Mouse (Mus musculus) ovary, adult 18-20 months (tissue): ENCODE measurements around the gene Hoxb3.

ENCODE experiments used
- DNase-seq: peaks from one replicate; pipeline ENCODE4 v3.0.0; 2022; ENCODE audit warnings: low spot score, mixed read lengths

Gene Hoxb3

GRCm38 (mm10) chr11:96288455-96289221 is 34.5 kb upstream of the Hoxb3 start:
- DNase-seq: no peak

DNA sequence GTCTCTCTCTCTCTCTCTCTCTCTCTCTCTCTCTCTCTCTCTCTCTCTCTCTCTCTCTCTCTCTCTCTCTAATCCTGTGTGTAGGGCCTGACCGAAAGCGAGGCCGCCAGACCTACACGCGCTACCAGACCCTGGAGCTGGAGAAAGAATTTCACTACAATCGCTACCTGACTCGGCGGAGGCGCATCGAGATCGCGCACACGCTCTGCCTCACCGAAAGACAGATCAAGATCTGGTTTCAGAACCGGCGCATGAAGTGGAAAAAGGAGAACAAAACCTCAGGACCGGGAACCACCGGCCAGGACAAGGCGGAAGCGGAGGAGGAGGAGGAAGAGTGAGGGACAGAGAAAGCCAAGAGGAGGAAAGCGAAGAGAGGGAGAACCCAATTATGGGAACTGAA is 33.8 kb upstream of the Hoxb3 start:
- no peak for DNase-seq

- DNase-seq: no peak
Observed at GRCm38 (mm10) chr11:96289837-96290236, 33.3 kb upstream of the Hoxb3 start.

DNA sequence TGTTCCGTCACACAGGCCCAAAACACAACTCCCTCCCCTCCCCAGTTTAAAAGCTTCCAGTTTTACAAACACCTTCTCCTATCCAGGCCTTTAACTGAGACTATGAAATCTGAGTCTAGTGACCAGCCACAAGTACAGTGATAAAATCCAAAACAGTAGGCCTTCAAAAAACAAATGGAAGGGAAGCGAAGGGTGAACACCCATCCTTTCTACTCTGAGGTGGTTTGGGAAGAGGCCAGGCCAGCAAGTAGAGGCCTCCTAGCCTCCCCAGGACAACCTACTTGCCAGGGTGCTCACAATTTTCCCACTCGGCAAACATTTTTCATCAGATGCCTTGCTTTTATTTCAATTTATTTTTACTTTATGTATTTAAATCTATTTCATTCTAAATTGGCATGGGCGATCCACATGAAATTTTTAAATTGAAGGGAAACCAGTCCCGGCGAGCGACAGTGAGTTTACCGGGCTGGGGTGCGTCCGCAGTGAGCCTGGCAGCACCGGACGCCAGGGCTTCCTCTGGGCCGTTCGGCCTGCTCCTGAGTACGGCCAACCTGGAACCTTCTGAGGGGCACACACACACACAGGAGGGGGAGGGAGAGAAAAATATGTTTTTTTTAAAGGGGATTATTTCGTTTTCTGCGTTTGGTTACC is 32.3 kb upstream of the Hoxb3 start:
- no peak for DNase-seq

DNA sequence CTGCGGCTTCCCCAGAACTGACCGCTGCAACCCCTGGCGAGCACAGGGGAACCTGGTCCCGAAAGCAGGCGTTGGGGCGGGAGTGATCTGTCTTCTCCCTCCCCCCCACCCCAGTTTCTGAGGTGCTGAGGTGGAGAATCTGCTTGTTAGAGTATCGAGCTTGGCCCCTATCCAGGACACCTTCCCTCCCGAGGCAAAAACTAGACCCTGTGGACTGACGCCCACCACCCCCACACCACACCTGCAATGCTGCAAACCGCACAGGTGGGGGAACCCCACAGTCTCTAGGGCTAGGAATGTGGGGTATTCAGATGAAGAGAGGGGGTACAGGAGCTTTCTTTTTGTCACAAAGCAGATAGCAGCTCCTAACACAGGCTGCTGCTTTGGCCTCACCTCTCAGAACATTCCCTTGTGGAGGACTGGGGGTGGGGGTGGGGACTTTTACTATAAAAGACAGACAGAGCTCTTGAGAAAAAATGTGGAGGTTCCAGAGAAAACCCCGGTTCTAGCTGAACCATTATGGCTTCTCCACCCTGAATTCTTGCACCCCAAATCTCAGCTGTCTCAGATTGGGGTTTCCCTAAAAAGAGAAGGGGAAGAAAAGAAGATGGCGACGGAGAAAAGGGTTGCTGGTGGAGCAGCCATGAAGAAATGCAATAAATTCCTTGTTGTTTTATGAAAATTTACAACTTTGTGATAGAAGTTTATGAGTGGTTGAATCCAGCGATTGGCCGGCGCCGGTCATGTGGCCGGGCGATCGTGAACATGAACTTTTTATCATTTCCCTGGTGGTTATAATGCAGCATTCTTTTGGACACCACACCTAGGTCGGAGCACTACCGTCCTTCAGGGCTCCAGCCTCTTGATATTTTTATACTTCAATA is 31.2 kb upstream of the Hoxb3 start, which contains the start of gene Hoxb6:
Gene Hoxb6 (plus strand): TSS at position 796 of the 884 bp plus-strand sequence.
- no peak for DNase-seq

GRCm38 (mm10) chr11:96292565-96293301 is 30.4 kb upstream of the Hoxb3 start:
- DNase-seq: no peak

DNA sequence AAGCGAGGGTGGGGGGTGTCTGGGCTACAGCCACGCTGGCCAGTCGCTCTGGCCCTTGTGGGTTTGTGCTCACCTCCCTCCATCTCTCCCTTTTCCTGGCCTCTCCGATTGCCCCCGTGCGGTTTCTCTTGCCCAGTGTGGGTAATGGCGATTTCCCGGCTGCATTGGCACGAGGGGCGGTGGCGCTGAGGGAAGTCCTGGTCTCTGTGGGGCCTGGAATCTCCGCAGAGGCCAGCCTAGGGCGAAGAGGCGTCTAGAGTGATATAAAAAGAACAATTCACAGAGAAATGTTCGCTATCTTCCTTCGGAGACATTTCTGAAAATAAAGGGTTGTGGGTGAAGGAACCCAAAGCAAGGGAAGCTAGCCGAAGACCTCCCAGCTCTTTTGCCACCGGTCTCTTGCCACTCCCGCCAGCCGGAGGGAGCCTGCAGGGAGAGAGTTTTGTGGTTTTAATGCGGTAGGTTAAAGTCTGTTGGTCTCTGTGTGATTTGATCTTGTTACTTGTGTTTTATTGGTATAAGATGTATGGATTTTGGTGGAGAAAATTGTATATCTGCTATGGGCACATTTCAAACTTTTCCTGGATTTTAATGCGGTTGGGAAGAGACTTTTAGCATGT is 29.7 kb upstream of the Hoxb3 start:
- no peak for DNase-seq

GRCm38 (mm10) chr11:96294245-96295091 is 28.7 kb upstream of the Hoxb3 start:
- no peak for DNase-seq

- no peak for DNase-seq
Observed at GRCm38 (mm10) chr11:96295092-96295835, 27.9 kb upstream of the Hoxb3 start.

GRCm38 (mm10) chr11:96296997-96297396 is 26.1 kb upstream of the Hoxb3 start:
- no peak for DNase-seq

- no peak for DNase-seq
Observed at GRCm38 (mm10) chr11:96297428-96297827, 25.7 kb upstream of the Hoxb3 start.

- no peak for DNase-seq
Observed at GRCm38 (mm10) chr11:96297968-96298635, 25.0 kb upstream of the Hoxb3 start.

- no peak for DNase-seq
Observed at GRCm38 (mm10) chr11:96298895-96299667, 24.0 kb upstream of the Hoxb3 start.

GRCm38 (mm10) chr11:96299781-96300180 is 23.3 kb upstream of the Hoxb3 start:
- DNase-seq: no peak

DNA sequence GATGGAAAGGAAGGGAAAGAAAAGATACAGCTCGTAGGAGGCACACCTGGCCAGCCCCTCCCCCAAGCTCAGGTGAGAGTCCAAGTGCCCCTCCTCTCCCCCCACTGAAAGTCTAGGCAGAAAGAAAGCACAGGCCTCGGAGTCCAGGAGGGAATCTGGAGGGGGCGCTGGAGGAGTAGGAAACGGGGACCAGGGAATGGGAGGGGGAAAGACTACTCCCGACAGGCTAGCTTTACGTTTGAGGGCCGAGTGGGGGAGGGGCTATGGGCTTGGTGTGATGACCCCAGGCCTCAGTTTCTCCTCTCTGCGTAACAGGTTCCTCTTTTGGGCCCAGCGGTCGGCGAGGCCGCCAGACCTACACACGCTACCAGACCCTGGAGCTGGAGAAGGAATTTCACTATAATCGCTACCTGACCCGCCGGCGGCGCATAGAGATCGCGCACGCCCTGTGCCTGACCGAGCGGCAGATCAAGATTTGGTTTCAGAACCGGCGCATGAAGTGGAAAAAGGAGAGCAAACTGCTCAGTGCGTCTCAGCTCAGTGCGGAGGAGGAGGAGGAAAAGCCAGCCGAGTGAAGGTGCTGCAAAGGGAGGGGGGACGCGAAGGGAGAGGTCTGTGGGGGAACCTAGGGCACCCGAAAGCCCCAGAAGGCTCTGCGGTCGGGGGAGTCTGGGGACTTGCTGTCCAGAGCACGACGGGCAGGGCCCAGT is 22.6 kb upstream of the Hoxb3 start:
- DNase-seq: no peak

- no peak for DNase-seq
Observed at GRCm38 (mm10) chr11:96301064-96301431, 22.1 kb upstream of the Hoxb3 start.

DNA sequence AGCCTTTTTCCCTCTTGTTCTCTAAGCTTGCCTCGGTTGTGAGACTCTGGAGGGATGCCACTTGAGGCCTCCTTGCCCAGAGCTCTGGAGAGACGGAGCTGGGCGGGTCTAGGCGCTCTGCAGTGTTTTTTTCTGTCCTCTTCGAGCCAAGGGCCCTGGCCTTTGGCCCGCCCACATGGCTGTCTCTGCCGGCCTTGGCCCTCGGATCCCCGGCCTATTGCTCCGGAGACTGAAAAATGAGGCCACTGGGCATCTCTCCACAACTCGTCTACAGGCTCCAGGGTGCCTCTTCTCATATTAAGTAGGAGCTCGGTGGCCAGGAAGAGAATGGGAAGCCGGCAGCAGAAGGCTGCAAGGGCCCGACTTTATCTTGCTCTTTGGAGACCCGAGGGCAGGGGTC is 21.3 kb upstream of the Hoxb3 start:
- no peak for DNase-seq
